In the genomic region with DNA sequence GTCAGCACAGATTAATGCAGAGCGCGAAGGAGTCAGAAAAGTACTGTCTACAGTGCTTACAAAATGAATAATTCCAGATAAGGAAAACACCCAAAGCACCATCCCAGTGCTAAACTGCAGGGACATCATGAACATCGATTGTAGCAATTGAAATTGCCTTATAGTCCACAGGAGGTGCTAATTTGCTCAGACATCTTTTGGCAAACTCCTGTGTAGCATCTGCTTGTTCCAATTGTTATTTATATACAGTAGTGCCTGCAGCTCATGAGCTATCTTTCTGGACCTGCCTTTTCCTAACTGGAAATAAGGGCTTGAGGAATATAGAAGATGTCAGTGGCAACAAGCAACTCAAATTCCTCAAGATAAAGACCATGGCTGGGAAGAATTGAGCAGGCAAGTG, we compare ENCODE assay signal across 16 mouse cellular contexts.
DNase-seq lines count a peak whose midpoint lies in the region; ATAC-seq and TF ChIP-seq lines count a peak whose summit lies in the region.
"Had no signal": no experiment of that assay in that cellular context is flagged by ENCODE, and none has a peak within 500 bp of the region (broad histone marks: within the 10 kb centered on the region; RNA-seq: fewer than 3 reads in every experiment).

No protein-coding gene starts in this region.

- no peaks in the 10 kb centered on the region for H3K9me3 ChIP-seq in forebrain, embryonic 14.5 days (replicated peaks; ENCODE audit: control insufficient read depth, low read length)
- no peaks in the 10 kb centered on the region for H3K9me3 ChIP-seq in forebrain, embryonic 16.5 days (ENCODE audit: control insufficient read depth, low read length)
- H3K9me3 ChIP-seq in ES-E14 (ENCODE audit: control insufficient read depth, insufficient read depth, low read depth, low read length) = no peaks in the 10 kb centered on the region
- no peaks in the 10 kb centered on the region for H3K9me3 ChIP-seq in heart, embryonic 11.5 days (replicated peaks; ENCODE audit: control insufficient read depth, low read length)
- H3K9me3 ChIP-seq: hindbrain, embryonic 13.5 days; intestine, embryonic 15.5 days; neural tube, embryonic 12.5 days had no signal

- no peak for TF ChIP-seq CTCF in brain, embryonic 14.5 days (IDR thresholded peaks at IDR 0.05; ENCODE audit: borderline replicate concordance, extremely low read depth, insufficient read depth, insufficient read length)

- H3K4me2 ChIP-seq in forebrain, embryonic 14.5 days (ENCODE audit: low read length) = no peak overlapping the region
- no peak overlapping the region for H3K4me2 ChIP-seq in forebrain, embryonic 16.5 days (ENCODE audit: low read length)
- H3K4me2 ChIP-seq in heart, embryonic 11.5 days = no peak overlapping the region
- H3K4me2 ChIP-seq: hindbrain, embryonic 13.5 days; intestine, embryonic 15.5 days; midbrain, embryonic 11.5 days; neural tube, embryonic 12.5 days had no signal

- H3K27me3 ChIP-seq in forebrain, embryonic 14.5 days (replicated peaks; ENCODE audit: control insufficient read depth, insufficient read depth, low read length) = no peaks in the 10 kb centered on the region
- H3K27me3 ChIP-seq in forebrain, embryonic 16.5 days (replicated peaks; ENCODE audit: control insufficient read depth, insufficient read depth, low read length) = no peaks in the 10 kb centered on the region
- H3K27me3 ChIP-seq in heart, embryonic 11.5 days (ENCODE audit: control insufficient read depth, insufficient read depth, low read length) = no peaks in the 10 kb centered on the region
- H3K27me3 ChIP-seq: hindbrain, embryonic 13.5 days; intestine, embryonic 15.5 days; neural tube, embryonic 12.5 days had no signal

- no peak overlapping the region for H3K4me3 ChIP-seq in forebrain, embryonic 14.5 days (ENCODE audit: low read depth, low read length)
- no peak overlapping the region for H3K4me3 ChIP-seq in forebrain, embryonic 16.5 days (replicated peaks; ENCODE audit: low read length)
- no peak overlapping the region for H3K4me3 ChIP-seq in ES-E14 (ENCODE audit: insufficient read depth in 1 of 2, low read depth in 1 of 2, low read length in 2 of 2, poor library complexity in 1 of 2, severe bottlenecking in 1 of 2)
- H3K4me3 ChIP-seq in heart, embryonic 11.5 days (ENCODE audit: low read depth, low read length) = no peak overlapping the region
- H3K4me3 ChIP-seq: hindbrain, embryonic 13.5 days; intestine, embryonic 15.5 days; neural tube, embryonic 12.5 days had no signal

- in situ Hi-C loops in ES-E14 (cut with MboI; ENCODE audit: low sequenced_read_pairs in 2 of 2, unreplicated experiment in 2 of 2) = no loop called here

- H3K4me1 ChIP-seq in forebrain, embryonic 14.5 days (ENCODE audit: control insufficient read depth, insufficient read depth, low read length) = no peaks in the 10 kb centered on the region
- no peaks in the 10 kb centered on the region; the same call in 1 of the 2 replicates for H3K4me1 ChIP-seq in forebrain, embryonic 16.5 days (replicated peaks; ENCODE audit: control insufficient read depth, insufficient read depth, low read length)
- no peaks in the 10 kb centered on the region for H3K4me1 ChIP-seq in ES-E14 (ENCODE audit: control insufficient read depth in 2 of 2, insufficient read depth in 2 of 2, low read length in 2 of 2, poor library complexity in 1 of 2)
- H3K4me1 ChIP-seq in heart, embryonic 11.5 days (ENCODE audit: control insufficient read depth, insufficient read depth, low read length) = no peaks in the 10 kb centered on the region
- H3K4me1 ChIP-seq: intestine, embryonic 15.5 days; neural tube, embryonic 12.5 days had no signal

- DNase-seq in forebrain, embryonic 14.5 days (ENCODE audit: low spot score) = peak; percentile 51
- peak; percentile 47 for DNase-seq in layer of hippocampus, adult 11-12 months (ENCODE audit: low spot score)
- DNase-seq in layer of hippocampus, postnatal 25 days (ENCODE audit: extremely low spot score in 1 of 2, low spot score in 1 of 2) = no peak
- no peak for DNase-seq in ES-E14 (ENCODE audit: low read depth, low spot score)
- DNase-seq in brain, embryonic 14.5 days (ENCODE audit: low read depth) = peak; percentile 49
- DNase-seq: kidney, adult 9 months; kidney, postnatal 36 days; thymus, postnatal 14 days had no signal

- 84% methylated on average over 3 of the region's 3 CpGs for WGBS in forebrain, embryonic 14.5 days
- WGBS in forebrain, embryonic 16.5 days = 77% methylated on average over 3 of the region's 3 CpGs
- WGBS in heart, embryonic 11.5 days (ENCODE audit: insufficient replicate concordance) = 76% methylated on average over 3 of the region's 3 CpGs

- ATAC-seq in forebrain, embryonic 14.5 days = no peak
- ATAC-seq in forebrain, embryonic 16.5 days = no peak
- ATAC-seq in heart, embryonic 11.5 days (replicated peaks; ENCODE audit: insufficient number of reproducible peaks, low FRiP score, low TSS enrichment) = no peak
- ATAC-seq: intestine, embryonic 15.5 days had no signal

- no peak overlapping the region for H3K9ac ChIP-seq in forebrain, embryonic 14.5 days (ENCODE audit: low read length)
- H3K9ac ChIP-seq in forebrain, embryonic 16.5 days (replicated peaks; ENCODE audit: low read depth, low read length) = no peak overlapping the region
- no peak overlapping the region for H3K9ac ChIP-seq in ES-E14 (ENCODE audit: insufficient read depth, low read depth, low read length, poor library complexity, severe bottlenecking)
- no peak overlapping the region for H3K9ac ChIP-seq in heart, embryonic 11.5 days (ENCODE audit: low read depth, low read length)
- H3K9ac ChIP-seq: hindbrain, embryonic 13.5 days; intestine, embryonic 15.5 days; liver, embryonic 14.5 days; neural tube, embryonic 12.5 days had no signal

- TF ChIP-seq POLR2A in brain, embryonic 14.5 days (IDR thresholded peaks at IDR 0.05; ENCODE audit: borderline replicate concordance, extremely low read depth, insufficient read depth, insufficient read length, poor library complexity, severe bottlenecking) = no peak

- no peaks in the 10 kb centered on the region for H3K36me3 ChIP-seq in forebrain, embryonic 14.5 days (ENCODE audit: control insufficient read depth, insufficient read depth, low read length)
- H3K36me3 ChIP-seq in forebrain, embryonic 16.5 days (ENCODE audit: control insufficient read depth, insufficient read depth) = no peaks in the 10 kb centered on the region
- no peaks in the 10 kb centered on the region for H3K36me3 ChIP-seq in ES-E14 (ENCODE audit: control insufficient read depth, insufficient read depth, low read length, poor library complexity, severe bottlenecking)
- no peaks in the 10 kb centered on the region for H3K36me3 ChIP-seq in heart, embryonic 11.5 days (ENCODE audit: control insufficient read depth, insufficient read depth, low read length)
- H3K36me3 ChIP-seq: hindbrain, embryonic 13.5 days; intestine, embryonic 15.5 days; neural tube, embryonic 12.5 days had no signal

- H3K27ac ChIP-seq in forebrain, embryonic 14.5 days (ENCODE audit: low read depth, low read length) = no peak overlapping the region
- H3K27ac ChIP-seq in forebrain, embryonic 16.5 days (ENCODE audit: low read length) = no peak overlapping the region
- H3K27ac ChIP-seq in ES-E14 (ENCODE audit: insufficient read depth, low read depth, low read length, poor library complexity, severe bottlenecking) = no peak overlapping the region
- H3K27ac ChIP-seq in heart, embryonic 11.5 days (ENCODE audit: low read depth, low read length) = no peak overlapping the region
- H3K27ac ChIP-seq: hindbrain, embryonic 13.5 days; intestine, embryonic 15.5 days; liver, embryonic 14.5 days; macrophage; neural tube, embryonic 12.5 days had no signal

TF ChIP-seq in ES-E14, 5 proteins besides CTCF, POLR2A, EP300 and RAD21:
- 0 out of 2 replicates have a peak, but pooled peaks have one; percentile 17 for TF ChIP-seq MAFK (IDR thresholded peaks at IDR 0.05; ENCODE audit: insufficient read depth, low read depth, low read length)
- TF ChIP-seq CHD2 (IDR thresholded peaks at IDR 0.05; ENCODE audit: low read depth, low read length) = no peak
- TF ChIP-seq ZNF384 (IDR thresholded peaks at IDR 0.05; ENCODE audit: low read depth, low read length) = no peak
- no peak for TF ChIP-seq ZC3H11A (IDR thresholded peaks at IDR 0.05; ENCODE audit: borderline replicate concordance, low read depth, low read length)
- TF ChIP-seq HCFC1 (IDR thresholded peaks at IDR 0.05; ENCODE audit: borderline replicate concordance, insufficient read depth, low read length) = no peak

Comparison
In these comparisons a context has a peak if more than half of its experiments do, and no peak if none do; other contexts are left out.
1. DNase-seq: peak in forebrain, embryonic 14.5 days (single experiment), layer of hippocampus, adult 11-12 months (single experiment) and brain, embryonic 14.5 days (single experiment); none in layer of hippocampus, postnatal 25 days (0 of 2) and ES-E14 (single experiment).